In genomic region chr4:156133334-156133733, GRCm38 (mm10) we compare ENCODE assay signal across 26 mouse cellular contexts. TPM values are rescaled to one million over a fixed set of nuclear protein-coding genes. Genes with fewer than 3 reads are reported as not detected.
DNase-seq lines count a peak whose midpoint lies in the region; ATAC-seq and TF ChIP-seq lines count a peak whose summit lies in the region.
"Had no signal": no experiment of that assay in that cellular context is flagged by ENCODE, and none has a peak within 500 bp of the region (broad histone marks: within the 10 kb centered on the region; RNA-seq: fewer than 3 reads in every experiment).

No protein-coding gene starts in this region.

- no peak overlapping the region for H3K4me3 ChIP-seq in hindbrain, embryonic 13.5 days
- no peak overlapping the region for H3K4me3 ChIP-seq in hindbrain, embryonic 12.5 days
- no peak overlapping the region for H3K4me3 ChIP-seq in midbrain, embryonic 13.5 days (replicated peaks)
- H3K4me3 ChIP-seq in midbrain, postnatal 0 days (ENCODE audit: low read depth, low read length): no peak overlapping the region
- no peak overlapping the region for H3K4me3 ChIP-seq in limb, embryonic 10.5 days
- H3K4me3 ChIP-seq: embryonic facial prominence, embryonic 13.5 days; forebrain, embryonic 10.5 days; hindbrain, embryonic 15.5 days; kidney, embryonic 15.5 days; liver, embryonic 15.5 days; lung, embryonic 15.5 days; neural tube, embryonic 13.5 days had no signal

- DNase-seq in midbrain, postnatal 0 days (ENCODE audit: low spot score): no peak
- no peak for DNase-seq in limb, embryonic 10.5 days (ENCODE audit: low spot score)
- DNase-seq in spleen, postnatal 14 days (ENCODE audit: low spot score in 2 of 2): no peak
- DNase-seq: adrenal gland, postnatal 10 days; B cell, adult 2 months; cerebellum, adult 11 months; cerebellum, adult 9-10 months; forebrain, postnatal 0 days; gastrocnemius, postnatal 14 days; heart, postnatal 36 days; layer of hippocampus, adult 9-11 months had no signal

- no peak overlapping the region for H3K27ac ChIP-seq in hindbrain, embryonic 13.5 days
- no peak overlapping the region for H3K27ac ChIP-seq in hindbrain, embryonic 12.5 days
- H3K27ac ChIP-seq in midbrain, embryonic 13.5 days: no peak overlapping the region
- no peak overlapping the region for H3K27ac ChIP-seq in midbrain, postnatal 0 days (ENCODE audit: low read depth, low read length)
- H3K27ac ChIP-seq in limb, embryonic 10.5 days: peak overlapping the region; percentile 54; the same call in 1 of the 2 replicates
- H3K27ac ChIP-seq: embryonic facial prominence, embryonic 13.5 days; forebrain, embryonic 10.5 days; hindbrain, embryonic 15.5 days; liver, embryonic 15.5 days; lung, embryonic 15.5 days; macrophage; neural tube, embryonic 13.5 days had no signal

- TF ChIP-seq CTCF in midbrain, postnatal 0 days (IDR thresholded peaks at IDR 0.05): no peak

- no peak for ATAC-seq in hindbrain, embryonic 13.5 days (ENCODE audit: low FRiP score)
- ATAC-seq in hindbrain, embryonic 12.5 days (ENCODE audit: low FRiP score): no peak
- ATAC-seq in midbrain, embryonic 13.5 days: no peak
- ATAC-seq in midbrain, postnatal 0 days (ENCODE audit: low FRiP score): no peak
- ATAC-seq: forebrain, postnatal 0 days had no signal

- no peaks in the 10 kb centered on the region for H3K36me3 ChIP-seq in hindbrain, embryonic 13.5 days
- no peaks in the 10 kb centered on the region for H3K36me3 ChIP-seq in hindbrain, embryonic 12.5 days
- H3K36me3 ChIP-seq in midbrain, embryonic 13.5 days: no peaks in the 10 kb centered on the region
- no peaks in the 10 kb centered on the region for H3K36me3 ChIP-seq in midbrain, postnatal 0 days (ENCODE audit: insufficient read depth, low read length)
- 0 out of 2 replicates have a peak, but pooled peaks cover 3% of the 10 kb centered on the region for H3K36me3 ChIP-seq in limb, embryonic 10.5 days
- H3K36me3 ChIP-seq: embryonic facial prominence, embryonic 13.5 days; G1E; hindbrain, embryonic 15.5 days; kidney, embryonic 15.5 days; liver, embryonic 15.5 days; lung, embryonic 15.5 days; neural tube, embryonic 13.5 days had no signal

- H3K9me3 ChIP-seq in hindbrain, embryonic 13.5 days: no peaks in the 10 kb centered on the region
- 0 out of 2 replicates have a peak, but pooled peaks cover under 1% of the 10 kb centered on the region for H3K9me3 ChIP-seq in hindbrain, embryonic 12.5 days (replicated peaks)
- no peaks in the 10 kb centered on the region for H3K9me3 ChIP-seq in midbrain, embryonic 13.5 days
- no peaks in the 10 kb centered on the region for H3K9me3 ChIP-seq in midbrain, postnatal 0 days (ENCODE audit: low read length)
- H3K9me3 ChIP-seq in limb, embryonic 10.5 days (replicated peaks): no peaks in the 10 kb centered on the region; the same call in 1 of the 2 replicates
- H3K9me3 ChIP-seq: hindbrain, embryonic 15.5 days; kidney, embryonic 15.5 days; liver, embryonic 15.5 days; lung, embryonic 15.5 days; neural tube, embryonic 13.5 days had no signal

- 49% methylated on average over 5 of the region's 5 CpGs for WGBS in hindbrain, embryonic 13.5 days
- 73% methylated on average over 5 of the region's 5 CpGs for WGBS in hindbrain, embryonic 12.5 days
- WGBS in midbrain, embryonic 13.5 days: 64% methylated on average over 5 of the region's 5 CpGs
- 55% methylated on average over 5 of the region's 5 CpGs for WGBS in midbrain, postnatal 0 days
- 75% methylated on average over 5 of the region's 5 CpGs for WGBS in limb, embryonic 10.5 days

- H3K27me3 ChIP-seq in hindbrain, embryonic 13.5 days: no peaks in the 10 kb centered on the region
- H3K27me3 ChIP-seq in hindbrain, embryonic 12.5 days: no peaks in the 10 kb centered on the region
- H3K27me3 ChIP-seq in midbrain, embryonic 13.5 days: no peaks in the 10 kb centered on the region
- no peaks in the 10 kb centered on the region for H3K27me3 ChIP-seq in midbrain, postnatal 0 days (ENCODE audit: insufficient read depth, low read length)
- no peaks in the 10 kb centered on the region for H3K27me3 ChIP-seq in limb, embryonic 10.5 days (ENCODE audit: low read depth, poor library complexity, severe bottlenecking)
- H3K27me3 ChIP-seq: embryonic facial prominence, embryonic 13.5 days; hindbrain, embryonic 15.5 days; kidney, embryonic 15.5 days; liver, embryonic 15.5 days; lung, embryonic 15.5 days; neural tube, embryonic 13.5 days had no signal

- no peak overlapping the region for H3K4me2 ChIP-seq in hindbrain, embryonic 13.5 days
- no peak overlapping the region for H3K4me2 ChIP-seq in hindbrain, embryonic 12.5 days (replicated peaks)
- no peak overlapping the region for H3K4me2 ChIP-seq in midbrain, embryonic 13.5 days (replicated peaks)
- no peak overlapping the region for H3K4me2 ChIP-seq in midbrain, postnatal 0 days (ENCODE audit: low read depth, low read length, poor library complexity, severe bottlenecking)
- H3K4me2 ChIP-seq: embryonic facial prominence, embryonic 13.5 days; heart, embryonic 11.5 days; hindbrain, embryonic 15.5 days; kidney, embryonic 15.5 days; liver, embryonic 15.5 days; lung, embryonic 15.5 days; neural tube, embryonic 13.5 days had no signal

- H3K9ac ChIP-seq in hindbrain, embryonic 13.5 days: peak overlapping the region; percentile 46; the same call in 1 of the 2 replicates
- no peak overlapping the region for H3K9ac ChIP-seq in hindbrain, embryonic 12.5 days
- H3K9ac ChIP-seq in midbrain, embryonic 13.5 days (replicated peaks): 0 out of 2 replicates have a peak overlapping the region, but pooled peaks have one; percentile 0
- H3K9ac ChIP-seq in midbrain, postnatal 0 days (replicated peaks; ENCODE audit: low read length, poor library complexity, severe bottlenecking): no peak overlapping the region
- H3K9ac ChIP-seq: embryonic facial prominence, embryonic 13.5 days; forebrain, postnatal 0 days; hindbrain, embryonic 15.5 days; kidney, embryonic 15.5 days; liver, embryonic 15.5 days; lung, embryonic 15.5 days; neural tube, embryonic 13.5 days had no signal

- peaks cover 4% of the 10 kb centered on the region; the same call in 1 of the 2 replicates for H3K4me1 ChIP-seq in hindbrain, embryonic 13.5 days (replicated peaks)
- 0 out of 2 replicates have a peak, but pooled peaks cover 2% of the 10 kb centered on the region for H3K4me1 ChIP-seq in hindbrain, embryonic 12.5 days
- 0 out of 2 replicates have a peak, but pooled peaks cover 4% of the 10 kb centered on the region for H3K4me1 ChIP-seq in midbrain, embryonic 13.5 days (replicated peaks)
- H3K4me1 ChIP-seq in midbrain, postnatal 0 days (ENCODE audit: insufficient read depth, low read length): no peaks in the 10 kb centered on the region
- peaks cover 6% of the 10 kb centered on the region; the same call in 1 of the 2 replicates for H3K4me1 ChIP-seq in limb, embryonic 10.5 days
- H3K4me1 ChIP-seq: embryonic facial prominence, embryonic 13.5 days; hindbrain, embryonic 15.5 days; lung, embryonic 15.5 days; neural tube, embryonic 13.5 days had no signal

RNA-seq across cellular contexts. Expression of gene Rnf223, which starts 3.0 kb away (rescaled TPM):
- polyA plus RNA-seq in hindbrain, embryonic 13.5 days (2015; fragmentation: Nextera tagmentation; extraction: Ambion mirVana): 0.53 and 0.66 TPM in 2 replicates
- polyA plus RNA-seq in hindbrain, embryonic 12.5 days (2016; fragmentation: Nextera tagmentation; extraction: Ambion mirVana): 0.56 and 0.76 TPM in 2 replicates
- 0.66 and 0.93 TPM in 2 replicates for polyA plus RNA-seq in midbrain, embryonic 13.5 days (2015; fragmentation: Nextera tagmentation; extraction: Ambion mirVana)
- total RNA-seq in midbrain, postnatal 0 days (2014; rRNA removed): 0.44 and 0.52 TPM in 2 replicates
- polyA plus RNA-seq in midbrain, postnatal 0 days (2015; fragmentation: Nextera tagmentation; extraction: Ambion mirVana): 0.20 and 0.23 TPM in 2 replicates
- polyA plus RNA-seq in limb, embryonic 10.5 days (2016; fragmentation: Nextera tagmentation; extraction: Ambion mirVana): 0.77 and 0.96 TPM in 2 replicates
- total RNA-seq: gastrocnemius, postnatal 14 days; granulocyte monocyte progenitor cell, adult 5-6 weeks; liver, adult 2 months had no signal
- polyA plus RNA-seq: heart, embryonic 11.5 days; macrophage had no signal

RNA-seq across cellular contexts. Expression of gene 9430015G10Rik, which starts 23.6 kb away (rescaled TPM):
- polyA plus RNA-seq in hindbrain, embryonic 13.5 days (2015; fragmentation: Nextera tagmentation; extraction: Ambion mirVana): 32.1 and 32.7 TPM in 2 replicates
- polyA plus RNA-seq in hindbrain, embryonic 12.5 days (2016; fragmentation: Nextera tagmentation; extraction: Ambion mirVana): 49.6 and 50.8 TPM in 2 replicates
- 36.6 and 40.6 TPM in 2 replicates for polyA plus RNA-seq in midbrain, embryonic 13.5 days (2015; fragmentation: Nextera tagmentation; extraction: Ambion mirVana)
- total RNA-seq in midbrain, postnatal 0 days (2014; rRNA removed): 28.1 and 31.1 TPM in 2 replicates
- 22.1 and 25.2 TPM in 2 replicates for polyA plus RNA-seq in midbrain, postnatal 0 days (2015; fragmentation: Nextera tagmentation; extraction: Ambion mirVana)
- polyA plus RNA-seq in limb, embryonic 10.5 days (2016; fragmentation: Nextera tagmentation; extraction: Ambion mirVana): 76.0 and 78.5 TPM in 2 replicates

Comparison
In these comparisons a context has a peak if more than half of its experiments do, and no peak if none do; other contexts are left out.
1. H3K9ac ChIP-seq: peak in hindbrain, embryonic 13.5 days (single experiment) and midbrain, embryonic 13.5 days (single experiment); none in hindbrain, embryonic 12.5 days (single experiment) and midbrain, postnatal 0 days (single experiment).